13 mouse cellular contexts compared by ENCODE assay signal in genomic region chr10:17022216-17023158, GRCm38 (mm10).
DNase-seq lines count a peak whose midpoint lies in the region; ATAC-seq lines count a peak whose summit lies in the region.
"Had no signal": no experiment of that assay in that cellular context is flagged by ENCODE, and none has a peak within 500 bp of the region (broad histone marks: within the 10 kb centered on the region; RNA-seq: fewer than 3 reads in every experiment).

No protein-coding gene starts in this region.

- H3K4me2 ChIP-seq in forebrain, embryonic 14.5 days (ENCODE audit: low read length), result no peak overlapping the region
- H3K4me2 ChIP-seq in forebrain, embryonic 12.5 days, result no peak overlapping the region
- no peak overlapping the region for H3K4me2 ChIP-seq in hindbrain, embryonic 11.5 days (replicated peaks; ENCODE audit: low read depth, low read length)
- no peak overlapping the region for H3K4me2 ChIP-seq in midbrain, embryonic 14.5 days (ENCODE audit: low read length)

- H3K27me3 ChIP-seq in forebrain, embryonic 14.5 days (replicated peaks; ENCODE audit: control insufficient read depth, insufficient read depth, low read length), result no peaks in the 10 kb centered on the region
- no peaks in the 10 kb centered on the region for H3K27me3 ChIP-seq in forebrain, embryonic 12.5 days
- H3K27me3 ChIP-seq in hindbrain, embryonic 11.5 days (ENCODE audit: control insufficient read depth, insufficient read depth, low read length), result no peaks in the 10 kb centered on the region
- H3K27me3 ChIP-seq in midbrain, embryonic 14.5 days (ENCODE audit: control insufficient read depth, insufficient read depth, low read length), result no peaks in the 10 kb centered on the region

- peak; percentile 63 for DNase-seq in forebrain, embryonic 14.5 days (ENCODE audit: low spot score)
- DNase-seq in MN1 (ENCODE audit: low spot score), result peak; percentile 80
- DNase-seq in hindbrain, embryonic 11.5 days (ENCODE audit: low spot score), result peak; percentile 24
- peak; percentile 62 for DNase-seq in midbrain, embryonic 14.5 days
- no peak for DNase-seq in adrenal gland, postnatal 4 days (ENCODE audit: low spot score in 2 of 2)
- no peak for DNase-seq in adrenal gland, postnatal 25 days
- no peak for DNase-seq in lung, postnatal 36 days
- DNase-seq: adrenal gland, postnatal 14 days; gastrocnemius, postnatal 25 days had no signal

- peaks cover 16% of the 10 kb centered on the region for H3K4me1 ChIP-seq in forebrain, embryonic 14.5 days (ENCODE audit: control insufficient read depth, insufficient read depth, low read length)
- peaks cover 14% of the 10 kb centered on the region for H3K4me1 ChIP-seq in forebrain, embryonic 12.5 days
- H3K4me1 ChIP-seq in hindbrain, embryonic 11.5 days (replicated peaks; ENCODE audit: control insufficient read depth, insufficient read depth, low read length), result no peaks in the 10 kb centered on the region
- H3K4me1 ChIP-seq in midbrain, embryonic 14.5 days (ENCODE audit: control insufficient read depth, insufficient read depth, low read length), result no peaks in the 10 kb centered on the region; the same call in 1 of the 2 replicates

- peak; percentile 52 for ATAC-seq in forebrain, embryonic 14.5 days
- ATAC-seq in forebrain, embryonic 12.5 days (ENCODE audit: low FRiP score), result no peak
- peak; percentile 79 for ATAC-seq in hindbrain, embryonic 11.5 days (ENCODE audit: low FRiP score)
- peak; percentile 68; the same call in 1 of the 2 replicates for ATAC-seq in midbrain, embryonic 14.5 days (ENCODE audit: low FRiP score, low TSS enrichment)

- WGBS in forebrain, embryonic 14.5 days, result 66% methylated on average over 5 of the region's 5 CpGs
- WGBS in forebrain, embryonic 12.5 days, result 84% methylated on average over 5 of the region's 5 CpGs
- WGBS in hindbrain, embryonic 11.5 days, result 78% methylated on average over 5 of the region's 5 CpGs
- 62% methylated on average over 5 of the region's 5 CpGs for WGBS in midbrain, embryonic 14.5 days

- H3K27ac ChIP-seq in forebrain, embryonic 14.5 days (ENCODE audit: low read depth, low read length), result no peak overlapping the region; the same call in 1 of the 2 replicates
- H3K27ac ChIP-seq in forebrain, embryonic 12.5 days, result no peak overlapping the region
- H3K27ac ChIP-seq in hindbrain, embryonic 11.5 days (ENCODE audit: low read depth, low read length), result no peak overlapping the region
- H3K27ac ChIP-seq in midbrain, embryonic 14.5 days (replicated peaks; ENCODE audit: low read depth, low read length), result peak overlapping the region; percentile 55
- H3K27ac ChIP-seq: liver, embryonic 14.5 days; stomach, postnatal 0 days had no signal

- H3K4me3 ChIP-seq in forebrain, embryonic 14.5 days (ENCODE audit: low read depth, low read length), result no peak overlapping the region
- H3K4me3 ChIP-seq in forebrain, embryonic 12.5 days (replicated peaks), result no peak overlapping the region
- no peak overlapping the region for H3K4me3 ChIP-seq in hindbrain, embryonic 11.5 days (ENCODE audit: low read depth, low read length)
- no peak overlapping the region for H3K4me3 ChIP-seq in midbrain, embryonic 14.5 days (replicated peaks; ENCODE audit: low read depth, low read length)
- H3K4me3 ChIP-seq: erythroblast, embryonic 14.5 days had no signal

- H3K36me3 ChIP-seq in forebrain, embryonic 14.5 days (ENCODE audit: control insufficient read depth, insufficient read depth, low read length), result no peaks in the 10 kb centered on the region
- no peaks in the 10 kb centered on the region for H3K36me3 ChIP-seq in forebrain, embryonic 12.5 days (replicated peaks)
- no peaks in the 10 kb centered on the region for H3K36me3 ChIP-seq in hindbrain, embryonic 11.5 days (ENCODE audit: control insufficient read depth, insufficient read depth, low read length)
- no peaks in the 10 kb centered on the region for H3K36me3 ChIP-seq in midbrain, embryonic 14.5 days (ENCODE audit: control insufficient read depth, insufficient read depth, low read length)

- no peaks in the 10 kb centered on the region for H3K9me3 ChIP-seq in forebrain, embryonic 14.5 days (replicated peaks; ENCODE audit: control insufficient read depth, low read length)
- no peaks in the 10 kb centered on the region for H3K9me3 ChIP-seq in forebrain, embryonic 12.5 days
- no peaks in the 10 kb centered on the region for H3K9me3 ChIP-seq in hindbrain, embryonic 11.5 days (ENCODE audit: control insufficient read depth, low read length)
- H3K9me3 ChIP-seq in midbrain, embryonic 14.5 days (ENCODE audit: control insufficient read depth, low read length), result no peaks in the 10 kb centered on the region

- H3K9ac ChIP-seq in forebrain, embryonic 14.5 days (ENCODE audit: low read length), result no peak overlapping the region
- H3K9ac ChIP-seq in forebrain, embryonic 12.5 days, result no peak overlapping the region
- H3K9ac ChIP-seq in hindbrain, embryonic 11.5 days (ENCODE audit: low read depth, low read length), result no peak overlapping the region
- no peak overlapping the region for H3K9ac ChIP-seq in midbrain, embryonic 14.5 days (replicated peaks; ENCODE audit: low read length)
- H3K9ac ChIP-seq: liver, embryonic 14.5 days had no signal

Comparison
In these comparisons a context has a peak if more than half of its experiments do, and no peak if none do; other contexts are left out.
1. DNase-seq: peak in forebrain, embryonic 14.5 days (single experiment), MN1 (single experiment), hindbrain, embryonic 11.5 days (single experiment) and midbrain, embryonic 14.5 days (single experiment); none in adrenal gland, postnatal 4 days (0 of 2), adrenal gland, postnatal 25 days (single experiment) and lung, postnatal 36 days (single experiment).